Mouse (Mus musculus) bone marrow, adult 2 months (tissue): Measurements from ENCODE around the gene Evx2. TPM values are rescaled to one million over a fixed set of nuclear protein-coding genes. Genes with fewer than 3 reads are reported as not detected.

Experiments used
- H3K27ac ChIP-seq: fragments of 200-500 bp; 2 replicates; pipeline ENCODE4 v1.5.1; 2012; ENCODE audit warnings: low read depth, mild to moderate bottlenecking, control low read depth, inconsistent platforms, low read length; ENCODE audit not compliant: control insufficient read depth, poor library complexity, insufficient read depth
- H3K4me1 ChIP-seq: fragments of 200-500 bp; 2 replicates; pipeline ENCODE4 v1.6.1; 2011; ENCODE audit warnings: low read length; ENCODE audit not compliant: control insufficient read depth, insufficient read depth
- H3K4me3 ChIP-seq: fragments of 200-500 bp; replicated peaks from 2 replicates; pipeline ENCODE3; 2011; ENCODE audit warnings: mild to moderate bottlenecking, low read depth, low read length, control low read depth; ENCODE audit not compliant: control insufficient read depth
- CTCF ChIP-seq: fragments of 200-500 bp; IDR thresholded peaks from 2 replicates; pipeline ENCODE4 v1.5.1; 2011; ENCODE audit warnings: low read length, control low read depth; ENCODE audit not compliant: control insufficient read depth, insufficient read depth
- POLR2A ChIP-seq: fragments of 200-500 bp; IDR thresholded peaks from 2 replicates; pipeline ENCODE4 v1.6.1; 2011; ENCODE audit warnings: low read depth, mild to moderate bottlenecking, control low read depth, low read length, borderline replicate concordance; ENCODE audit not compliant: control insufficient read depth
- WGBS: fragments of 180-500 bp; shearing (Covaris S2); methylation state at CpG from one replicate; pipeline ENCODE4 v1.1.7; 2018; 5-methylcytosine and 5-hydroxymethylcytosine counted together
- polyA plus RNA-seq: library from polyadenylated mRNA; stranded (reverse); fragments of >200 nt; gene quantifications from 2 replicates; pipeline ENCODE4 v1.2.4, GENCODE M21; 2011; ENCODE audit warnings: low replicate concordance; ENCODE audit not compliant: missing spikeins, insufficient read depth, insufficient read length

The Evx2 gene
- polyA plus RNA-seq, 1 experiment: not detected

GRCm38 (mm10) chr2:74679980-74680379, 20.6 kb upstream of the Evx2 start:
- H3K4me1 ChIP-seq: no peaks in the 10 kb centered on the region
- 2% methylated on average over 23 of the region's 23 CpGs for WGBS
- TF ChIP-seq POLR2A: no peak
- no peak for TF ChIP-seq CTCF
- H3K27ac ChIP-seq: no peak overlapping the region
- no peak overlapping the region for H3K4me3 ChIP-seq

- 4% methylated on average over 26 of the region's 26 CpGs for WGBS
- no peaks in the 10 kb centered on the region for H3K4me1 ChIP-seq
- H3K27ac ChIP-seq: no peak overlapping the region
- TF ChIP-seq CTCF: no peak
- TF ChIP-seq POLR2A: no peak
- H3K4me3 ChIP-seq: no peak overlapping the region
Measured at GRCm38 (mm10) chr2:74679596-74679971, 20.2 kb upstream of the Evx2 start.

DNA sequence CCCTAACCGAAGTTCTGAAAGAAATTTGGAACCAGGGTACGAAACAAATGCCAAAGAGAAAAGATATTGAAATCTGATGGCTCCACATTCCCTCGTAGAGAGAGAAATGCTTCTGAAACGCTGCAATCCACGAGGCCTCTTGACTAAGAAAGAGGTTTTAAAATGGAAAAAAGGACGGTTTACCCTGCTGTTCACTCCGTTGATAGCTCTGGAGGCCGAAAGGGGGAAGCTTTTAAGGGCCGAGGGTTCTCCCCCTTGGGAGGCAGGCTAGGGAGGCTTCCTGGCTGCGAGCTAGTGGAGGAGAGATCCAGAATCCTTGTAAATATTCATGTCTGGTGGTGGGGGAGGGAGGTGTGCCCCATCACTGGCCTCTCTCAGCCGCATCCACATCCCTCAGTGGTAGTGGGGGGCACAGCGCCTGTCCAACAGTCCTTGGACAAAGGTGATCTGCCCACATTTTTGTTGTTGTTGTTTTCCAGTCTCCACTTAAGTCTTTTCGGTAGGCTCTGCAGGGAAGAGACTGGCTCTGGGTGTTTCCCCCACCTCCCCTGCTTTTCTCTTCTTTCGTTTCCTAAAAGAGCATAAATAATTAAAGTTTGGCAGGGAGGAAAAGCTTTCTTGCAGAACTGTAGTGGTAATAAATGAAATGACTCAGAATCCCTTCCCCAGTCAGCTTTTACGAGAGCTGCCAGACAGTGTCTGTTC, 19.7 kb upstream of the Evx2 start, which contains the start of gene Hoxd11:
TSS of gene Hoxd11 (plus strand) at position 667 of the 705 bp plus-strand sequence.
- no peak within 1 kb of the TSS for H3K27ac ChIP-seq
- H3K4me1 ChIP-seq: no peaks in the 10 kb centered on the region
- no peak within 1 kb of the TSS for H3K4me3 ChIP-seq
- 5% methylated on average over 15 of the region's 15 CpGs for WGBS
- TF ChIP-seq POLR2A: no peak
- no peak for TF ChIP-seq CTCF

DNA sequence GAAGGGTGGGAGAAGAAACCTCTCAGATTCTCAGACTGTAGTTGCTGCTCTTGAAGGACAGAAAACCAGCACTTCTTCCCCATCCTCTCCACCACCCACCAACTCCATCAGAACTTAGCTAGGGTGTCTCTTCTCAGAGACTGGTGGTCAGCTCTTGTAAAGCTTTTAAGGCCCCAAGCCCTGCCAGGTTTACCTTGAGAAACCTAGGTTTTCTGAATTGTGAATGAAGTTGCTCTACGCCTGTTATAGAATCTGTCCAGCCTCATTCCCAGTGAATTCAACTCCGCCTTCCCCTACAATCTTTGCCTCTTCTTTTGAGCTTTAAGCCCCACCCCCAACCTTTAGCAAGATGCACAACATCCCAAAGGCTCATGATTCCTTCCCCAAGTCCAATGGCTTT, 17.7 kb upstream of the Evx2 start:
- TF ChIP-seq CTCF (no peak), POLR2A (no peak)
- H3K4me1 ChIP-seq: no peaks in the 10 kb centered on the region
- no peak overlapping the region for H3K4me3 ChIP-seq
- 43% methylated on average over 2 of the region's 2 CpGs for WGBS
- H3K27ac ChIP-seq: no peak overlapping the region

DNA sequence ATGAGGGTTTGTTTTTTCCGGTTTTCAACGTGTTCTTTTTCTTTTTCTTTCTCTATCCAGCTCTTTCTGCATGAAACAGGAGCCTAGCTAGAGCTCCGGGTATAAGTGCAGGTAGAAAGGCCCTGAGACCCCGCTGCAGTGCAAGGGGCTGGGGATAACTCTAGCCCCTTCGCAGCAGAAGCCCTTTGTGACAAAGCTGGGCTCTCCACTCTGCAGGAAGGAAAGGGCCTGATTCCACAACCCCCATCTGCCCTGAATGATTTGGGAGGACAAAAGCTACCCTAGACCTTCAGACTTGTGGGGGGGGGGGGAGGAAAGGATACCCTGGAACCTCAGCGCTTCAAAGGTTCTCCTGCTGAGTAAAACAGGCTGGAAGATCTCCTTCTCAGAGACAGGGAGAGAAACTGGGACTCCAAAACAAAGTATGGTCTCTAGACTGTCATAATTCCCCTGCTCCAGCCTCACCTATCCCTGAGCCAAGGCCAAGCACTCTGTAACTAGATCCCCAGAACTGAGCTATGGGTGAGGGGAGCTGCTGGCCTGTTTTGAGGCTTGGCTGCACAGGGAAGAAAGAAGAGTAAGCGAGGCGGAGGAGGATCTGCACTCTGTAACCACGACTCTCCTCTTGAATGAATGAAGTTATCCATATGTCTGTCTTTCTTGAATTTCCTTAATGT, 17.2 kb upstream of the Evx2 start:
- H3K4me1 ChIP-seq: no peaks in the 10 kb centered on the region
- H3K4me3 ChIP-seq: no peak overlapping the region
- no peak for TF ChIP-seq POLR2A
- TF ChIP-seq CTCF: no peak
- H3K27ac ChIP-seq: no peak overlapping the region
- 14% methylated on average over 9 of the region's 9 CpGs for WGBS

DNA sequence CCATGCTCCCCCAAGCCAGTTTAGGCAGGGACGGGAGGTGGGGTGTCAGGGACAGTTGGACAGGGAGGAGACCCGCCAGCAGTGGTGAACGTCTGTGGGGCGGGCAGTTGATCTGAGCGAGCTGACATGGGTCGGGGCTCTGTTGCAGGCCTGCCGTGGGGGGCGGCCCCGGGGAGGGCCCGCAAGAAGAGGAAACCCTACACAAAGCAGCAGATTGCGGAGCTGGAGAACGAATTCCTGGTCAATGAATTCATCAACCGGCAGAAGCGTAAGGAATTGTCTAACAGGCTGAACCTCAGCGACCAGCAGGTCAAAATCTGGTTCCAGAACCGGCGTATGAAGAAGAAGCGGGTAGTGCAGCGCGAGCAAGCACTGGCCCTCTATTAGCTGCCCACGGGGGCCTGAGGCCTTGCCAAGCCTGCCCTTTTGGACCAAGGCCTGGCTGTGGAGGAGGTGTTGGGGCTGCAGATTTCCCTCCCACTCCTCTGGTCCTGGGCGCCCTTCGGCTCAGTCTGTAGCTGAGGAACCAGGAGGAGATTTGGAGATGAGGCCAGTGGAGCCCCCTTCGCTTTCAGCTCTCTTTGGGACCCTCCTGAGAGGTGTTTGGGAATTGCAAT, 16.4 kb upstream of the Evx2 start:
- H3K27ac ChIP-seq: no peak overlapping the region
- TF ChIP-seq POLR2A (no peak), CTCF (no peak)
- no peaks in the 10 kb centered on the region for H3K4me1 ChIP-seq
- H3K4me3 ChIP-seq: no peak overlapping the region
- 14% methylated on average over 24 of the region's 24 CpGs for WGBS

DNA sequence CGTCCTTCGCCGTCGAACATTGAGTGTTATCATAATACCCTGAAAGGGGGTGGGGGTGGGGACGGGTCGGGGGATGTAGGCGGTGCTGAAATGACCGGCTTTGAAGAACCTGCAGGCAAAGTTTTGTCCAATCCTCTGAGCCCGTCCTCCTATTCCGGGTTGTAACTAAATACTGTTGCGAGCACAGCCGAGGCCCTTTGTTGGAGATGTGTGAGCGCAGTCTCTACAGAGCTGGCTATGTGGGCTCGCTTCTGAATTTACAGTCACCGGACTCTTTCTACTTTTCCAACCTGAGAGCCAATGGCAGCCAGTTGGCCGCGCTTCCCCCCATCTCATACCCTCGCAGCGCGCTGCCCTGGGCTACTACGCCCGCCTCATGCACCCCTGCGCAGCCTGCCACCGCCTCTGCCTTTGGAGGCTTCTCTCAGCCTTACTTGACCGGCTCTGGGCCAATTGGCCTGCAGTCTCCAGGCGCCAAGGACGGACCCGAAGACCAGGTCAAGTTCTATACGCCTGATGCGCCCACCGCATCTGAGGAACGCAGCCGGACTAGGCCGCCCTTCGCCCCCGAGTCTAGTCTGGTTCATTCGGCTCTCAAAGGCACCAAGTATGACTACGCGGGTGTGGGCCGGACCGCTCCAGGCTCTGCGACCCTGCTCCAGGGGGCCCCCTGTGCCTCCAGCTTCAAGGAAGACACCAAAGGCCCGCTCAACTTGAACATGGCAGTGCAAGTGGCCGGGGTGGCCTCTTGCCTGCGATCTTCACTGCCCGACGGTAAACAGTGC, 15.7 kb upstream of the Evx2 start, which contains the start of gene Hoxd12:
TSS of gene Hoxd12 (plus strand) at position 133 of the 785 bp plus-strand sequence.
- TF ChIP-seq CTCF: no peak
- TF ChIP-seq POLR2A: no peak
- H3K4me1 ChIP-seq: no peaks in the 10 kb centered on the region
- no peak within 1 kb of the TSS for H3K27ac ChIP-seq
- 10% methylated on average over 47 of the region's 47 CpGs for WGBS
- no peak within 1 kb of the TSS for H3K4me3 ChIP-seq
